Mouse (Mus musculus) heart, postnatal 0 days (tissue): ENCODE results near the gene Asphd1. TPM values are rescaled to one million over a fixed set of nuclear protein-coding genes. Genes with fewer than 3 reads are reported as not detected.
"Not testable (repeated sequence)": the region's sequence is repeated elsewhere in the genome, so short reads cannot be mapped to it uniquely, and the experiment has no call there.

Experiments
- ATAC-seq: fragments of 200-750 bp; cut with Nextera tagmentation; 2 replicates; pipeline ENCODE4 v1.8.0; 2017; ENCODE audit warnings: low read depth, moderate number of reproducible peaks, moderate library complexity; ENCODE audit not compliant: insufficient read depth
- DNase-seq: peaks from one replicate; pipeline ENCODE4 v3.0.0-alpha.2; 2016; ENCODE audit warnings: low spot score
- H3K27ac ChIP-seq: fragments of 300-500 bp; sonication (generic); 2 replicates; pipeline ENCODE4 v1.5.1; 2014; ENCODE audit warnings: low read depth, mild to moderate bottlenecking
- H3K27me3 ChIP-seq: fragments of 300-500 bp; sonication (generic); 2 replicates; pipeline ENCODE4 v1.6.1; 2014; ENCODE audit warnings: low read length, mixed read lengths; ENCODE audit not compliant: control insufficient read depth, insufficient read depth
- H3K36me3 ChIP-seq: fragments of 300-500 bp; sonication (generic); replicated peaks from 2 replicates; pipeline ENCODE4 v1.6.1; 2014; ENCODE audit warnings: low read length, mixed read lengths; ENCODE audit not compliant: control insufficient read depth, insufficient read depth
- H3K4me1 ChIP-seq: fragments of 300-500 bp; sonication (generic); 2 replicates; pipeline ENCODE4 v1.6.1; 2014; ENCODE audit warnings: antibody characterized with exemption; ENCODE audit not compliant: control insufficient read depth, insufficient read depth
- H3K4me2 ChIP-seq: fragments of 300-500 bp; sonication (generic); 2 replicates; pipeline ENCODE4 v1.6.1; 2014; ENCODE audit warnings: low read depth, mild to moderate bottlenecking, low read length, moderate library complexity
- H3K4me3 ChIP-seq: fragments of 300-500 bp; sonication (generic); 2 replicates; pipeline ENCODE4 v1.5.1; 2014; ENCODE audit warnings: low read depth, low read length
- H3K9ac ChIP-seq: fragments of 300-500 bp; sonication (generic); replicated peaks from 2 replicates; pipeline ENCODE4 v1.6.1; 2014; ENCODE audit warnings: low read depth, low read length, mixed read lengths
- H3K9me3 ChIP-seq: fragments of 300-500 bp; sonication (generic); replicated peaks from 2 replicates; pipeline ENCODE4 v1.6.1; 2016; ENCODE audit warnings: low read length; ENCODE audit not compliant: control insufficient read depth
- CTCF ChIP-seq: IDR thresholded peaks from 2 replicates; pipeline ENCODE4 v1.5.1; 2016; ENCODE audit warnings: antibody characterized with exemption, control low read depth, low read depth
- EP300 ChIP-seq: IDR thresholded peaks from 2 replicates; pipeline ENCODE4 v1.6.1; 2016; ENCODE audit warnings: antibody characterized with exemption, low read depth
- WGBS: fragments of 180-500 bp; shearing (Covaris S2); extraction: QIAGEN DNeasy Blood & Tissue Kit; methylation state at CpG from one replicate; pipeline ENCODE4 v1.1.7; 2014; 5-methylcytosine and 5-hydroxymethylcytosine counted together
- polyA plus RNA-seq: library from polyadenylated mRNA; unstranded; fragments of >200 nt; fragmentation: Nextera tagmentation; extraction: Ambion mirVana; gene quantifications from 2 replicates; pipeline ENCODE4 v1.2.1, GENCODE M21; 2015
- total RNA-seq: library from RNA; depleted of rRNA; stranded (reverse); fragments of >200 nt; gene quantifications from 2 replicates; pipeline ENCODE4 v1.2.3, GENCODE M21; 2014; ENCODE audit warnings: low replicate concordance

Gene Asphd1
- total and polyA plus RNA-seq, 2 experiments from 2014 or later: not detected

GRCm38 (mm10) chr7:126922624-126923060 lies 26.7 kb downstream of the Asphd1 start, which contains the start of gene Tmem219:
Tmem219 (minus strand) TSS chr7:126922917.
- no peak within 1 kb of the TSS for H3K4me3 ChIP-seq
- H3K4me2 ChIP-seq: no peak within 1 kb of the TSS
- DNase-seq (peak; percentile 54), ATAC-seq (peak; percentile 65)
- TF ChIP-seq EP300: no peak
- no peak for TF ChIP-seq CTCF
- H3K27ac ChIP-seq: peak within 1 kb of the TSS; percentile 34
- no peaks in the 10 kb centered on the region for H3K27me3 ChIP-seq
- H3K9ac ChIP-seq: no peak within 1 kb of the TSS
- 35% methylated on average over 5 of the region's 5 CpGs for WGBS
- no peaks in the 10 kb centered on the region for H3K9me3 ChIP-seq
- H3K4me1 ChIP-seq: no peaks in the 10 kb centered on the region
- no peaks in the 10 kb centered on the region for H3K36me3 ChIP-seq

- Histone ChIP-seq H3K9me3 (no peaks in the 10 kb centered on the region), H3K27me3 (no peaks in the 10 kb centered on the region), H3K9ac (no peak overlapping the region), H3K4me2 (no peak overlapping the region), H3K4me3 (no peak overlapping the region), H3K4me1 (no peaks in the 10 kb centered on the region), H3K36me3 (no peaks in the 10 kb centered on the region), H3K27ac (no peak overlapping the region)
- ATAC-seq (no peak), DNase-seq (no peak)
- WGBS: 79% methylated on average over 2 of the region's 2 CpGs
- no peak for TF ChIP-seq EP300
- TF ChIP-seq CTCF: no peak
These were observed 27.8 kb downstream of the Asphd1 start for GRCm38 (mm10) chr7:126921563-126921962.

- Histone ChIP-seq H3K36me3 (no peaks in the 10 kb centered on the region), H3K9me3 (no peaks in the 10 kb centered on the region), H3K27me3 (no peaks in the 10 kb centered on the region), H3K4me3 (no peak overlapping the region), H3K9ac (no peak overlapping the region), H3K27ac (no peak overlapping the region), H3K4me2 (no peak overlapping the region), H3K4me1 (no peaks in the 10 kb centered on the region)
- ATAC-seq: no peak
- 72% methylated on average over 4 of the region's 4 CpGs for WGBS
- TF ChIP-seq EP300 (no peak), CTCF (no peak)
- DNase-seq: no peak
These were observed 29.4 kb downstream of the Asphd1 start for GRCm38 (mm10) chr7:126919973-126920372.

GRCm38 (mm10) chr7:126918356-126918755 lies 31.0 kb downstream of the Asphd1 start:
- 48% methylated on average over 4 of the region's 4 CpGs for WGBS
- H3K9ac ChIP-seq, H3K4me3 ChIP-seq, H3K4me2 ChIP-seq, H3K9me3 ChIP-seq, H3K27me3 ChIP-seq, ATAC-seq, H3K27ac ChIP-seq, H3K4me1 ChIP-seq, H3K36me3 ChIP-seq, DNase-seq: not testable (repeated sequence)

DNA sequence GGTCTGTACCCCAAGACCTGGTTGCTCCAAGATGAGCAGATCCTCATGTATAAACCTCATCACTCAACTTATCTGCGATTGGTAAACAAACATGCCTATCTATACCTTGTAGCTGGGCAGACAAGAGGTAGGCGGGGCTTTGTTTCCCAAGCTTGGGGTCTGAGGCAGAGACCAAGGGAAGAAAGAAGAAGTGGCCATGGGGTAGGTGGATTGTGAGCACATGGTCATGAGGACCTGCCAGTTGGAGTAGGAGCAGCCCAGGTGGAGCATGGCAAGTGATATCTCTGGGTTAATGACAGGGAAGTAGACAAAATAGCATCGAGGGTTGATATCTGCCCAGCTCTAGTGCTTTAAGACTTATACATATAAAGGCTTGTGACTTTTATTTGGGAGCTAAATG lies 34.5 kb downstream of the Asphd1 start:
- no peaks in the 10 kb centered on the region for H3K4me1 ChIP-seq
- 72% methylated on average over 3 of the region's 3 CpGs for WGBS
- no peaks in the 10 kb centered on the region for H3K27me3 ChIP-seq
- H3K27ac ChIP-seq: no peak overlapping the region
- no peak overlapping the region for H3K9ac ChIP-seq
- ATAC-seq: no peak
- no peaks in the 10 kb centered on the region for H3K9me3 ChIP-seq
- no peak for DNase-seq
- TF ChIP-seq EP300 (no peak), CTCF (no peak)
- no peaks in the 10 kb centered on the region for H3K36me3 ChIP-seq
- no peak overlapping the region for H3K4me2 ChIP-seq
- H3K4me3 ChIP-seq: no peak overlapping the region

GRCm38 (mm10) chr7:126905590-126905989 lies 43.8 kb downstream of the Asphd1 start:
- 65% methylated on average over 3 of the region's 3 CpGs for WGBS
- Histone ChIP-seq H3K4me2 (no peak overlapping the region), H3K36me3 (no peaks in the 10 kb centered on the region), H3K9me3 (no peaks in the 10 kb centered on the region), H3K4me1 (no peaks in the 10 kb centered on the region), H3K27ac (no peak overlapping the region), H3K27me3 (no peaks in the 10 kb centered on the region), H3K4me3 (no peak overlapping the region), H3K9ac (no peak overlapping the region)
- TF ChIP-seq CTCF (no peak), EP300 (no peak)
- ATAC-seq: no peak
- DNase-seq: no peak

- H3K36me3 ChIP-seq, H3K9me3 ChIP-seq, H3K27ac ChIP-seq, H3K4me3 ChIP-seq, H3K9ac ChIP-seq, H3K4me2 ChIP-seq, H3K27me3 ChIP-seq, DNase-seq, ATAC-seq: not testable (repeated sequence)
- WGBS: 93% methylated on average over 7 of the region's 9 CpGs
- H3K4me1 ChIP-seq: peaks cover 10% of the 10 kb centered on the region; the same call in 1 of the 2 replicates
These were observed 49.6 kb downstream of the Asphd1 start for GRCm38 (mm10) chr7:126899781-126900180.
